Mouse (Mus musculus) ZHBTc4 (cell line): ENCODE results near the gene Asnsd1.
"Not testable (repeated sequence)": the region's sequence is repeated elsewhere in the genome, so short reads cannot be mapped to it uniquely, and the experiment has no call there.

Source experiments
- DNase-seq: peaks from one replicate; pipeline ENCODE4 v3.0.0-alpha.2; 2011; ENCODE audit warnings: low read depth, low spot score

Asnsd1 gene

GRCm38 (mm10) chr1:53352327-53353261, at the start of gene Asnsd1, which contains the start of the genes Asdurf and Gm28551:
Gene Asnsd1 (minus strand): TSS chr1:53352752.
Gene Asdurf (minus strand): TSS chr1:53352619.
Gene Gm28551 (minus strand): TSS chr1:53352667.
- DNase-seq = peak; percentile 98

- peak; percentile 85 for DNase-seq
Observed at GRCm38 (mm10) chr1:53393936-53394760, 41.6 kb upstream of the Asnsd1 start.

GRCm38 (mm10) chr1:53388762-53389161, 36.2 kb upstream of the Asnsd1 start:
- DNase-seq = no peak

GRCm38 (mm10) chr1:53384085-53384688, 31.6 kb upstream of the Asnsd1 start:
- DNase-seq = no peak

GRCm38 (mm10) chr1:53377731-53378130, 25.2 kb upstream of the Asnsd1 start:
- no peak for DNase-seq

- DNase-seq = not testable (repeated sequence)
Observed at GRCm38 (mm10) chr1:53375965-53376364, 23.4 kb upstream of the Asnsd1 start.

- no peak for DNase-seq
Observed at GRCm38 (mm10) chr1:53358988-53359387, 6.4 kb upstream of the Asnsd1 start.

DNA sequence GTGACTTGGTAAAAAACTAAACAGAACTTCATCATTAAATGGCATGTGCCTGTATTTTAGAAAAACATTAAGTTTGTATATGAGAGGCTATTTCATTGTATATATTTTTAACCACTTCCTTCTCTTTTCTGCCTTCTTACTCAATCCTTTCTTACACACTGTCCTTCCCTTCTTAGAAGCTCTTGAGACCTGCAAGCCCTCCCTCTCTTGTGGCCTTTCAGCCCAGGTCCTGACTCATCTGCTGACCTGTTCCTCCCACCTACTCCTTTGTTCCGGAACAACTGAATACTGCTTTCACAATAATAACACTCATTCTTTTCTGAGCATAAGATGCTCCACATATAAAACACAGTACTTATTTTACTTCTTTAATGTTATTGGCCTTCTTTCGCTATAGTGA, 11.5 kb downstream of the Asnsd1 start:
- DNase-seq = no peak

GRCm38 (mm10) chr1:53337403-53337802, 15.1 kb downstream of the Asnsd1 start:
- not testable (repeated sequence) for DNase-seq

DNA sequence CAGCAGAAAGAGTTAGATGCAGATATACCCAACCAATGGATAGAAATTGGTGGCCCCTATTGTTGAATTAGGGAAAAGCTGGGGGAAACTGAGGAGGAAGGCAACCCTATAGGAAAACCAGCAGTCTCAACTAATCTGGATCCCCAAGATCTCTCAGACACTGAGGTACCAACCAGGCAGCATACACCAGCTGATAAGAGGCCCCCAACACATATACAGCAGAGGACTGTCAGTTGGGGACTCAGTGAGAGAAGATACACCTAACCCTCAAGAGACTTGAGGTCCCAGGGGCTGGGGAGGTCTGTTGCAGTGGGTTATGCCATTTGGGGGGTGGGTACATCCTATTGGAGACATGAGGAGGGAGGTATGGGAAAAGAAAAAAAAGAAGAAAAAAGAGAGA, 17.1 kb downstream of the Asnsd1 start:
- DNase-seq = no peak

DNA sequence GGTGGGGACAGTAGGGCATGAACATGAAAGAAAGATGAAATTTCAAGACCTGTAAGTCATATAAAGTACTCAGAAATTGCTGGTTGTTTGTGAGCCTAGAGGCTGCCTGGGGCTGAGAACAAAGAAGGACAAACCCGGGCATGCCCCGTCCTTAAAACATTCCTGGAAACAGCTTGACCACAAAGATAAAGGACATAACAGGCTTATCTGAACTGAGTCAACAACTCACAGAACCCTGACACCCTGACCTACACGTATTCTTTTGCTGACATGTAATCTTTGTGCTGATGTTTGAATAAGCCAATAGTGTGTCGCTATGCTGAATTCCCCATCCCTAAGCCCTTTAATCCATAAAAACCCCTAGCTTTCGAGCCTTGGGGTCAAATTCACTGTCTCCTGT, 19.0 kb downstream of the Asnsd1 start:
- not testable (repeated sequence) for DNase-seq

DNA sequence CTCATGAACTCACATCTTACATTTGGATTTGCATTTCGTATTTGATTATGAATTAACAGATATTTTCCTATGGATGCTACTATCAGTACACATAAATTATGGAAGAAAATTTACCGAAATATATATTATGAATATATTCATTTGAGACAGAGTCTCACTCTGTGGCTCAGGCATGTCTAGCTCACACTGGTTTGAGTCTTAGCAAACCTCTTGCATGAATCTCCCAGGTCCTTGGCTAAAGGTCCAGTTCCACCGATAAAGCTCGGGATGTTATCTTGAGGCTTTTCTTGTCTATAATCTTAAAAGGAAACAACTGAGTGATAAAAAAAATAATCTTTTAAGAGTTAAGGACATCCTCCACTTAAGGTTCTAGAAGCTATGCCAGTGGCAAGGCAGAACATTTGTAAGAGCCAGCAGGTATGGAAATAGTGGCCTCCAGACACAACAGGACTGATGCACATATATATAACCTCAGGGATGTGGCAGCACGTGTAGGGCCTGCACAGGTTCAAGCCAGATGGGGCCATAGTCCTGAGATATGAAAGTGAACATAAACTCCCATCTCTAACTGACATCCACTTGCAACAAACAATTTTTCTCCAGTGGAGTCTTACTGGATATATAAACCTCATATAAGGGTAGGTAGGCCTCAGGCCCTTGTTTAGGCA, 27.6 kb downstream of the Asnsd1 start:
- no peak for DNase-seq

DNA sequence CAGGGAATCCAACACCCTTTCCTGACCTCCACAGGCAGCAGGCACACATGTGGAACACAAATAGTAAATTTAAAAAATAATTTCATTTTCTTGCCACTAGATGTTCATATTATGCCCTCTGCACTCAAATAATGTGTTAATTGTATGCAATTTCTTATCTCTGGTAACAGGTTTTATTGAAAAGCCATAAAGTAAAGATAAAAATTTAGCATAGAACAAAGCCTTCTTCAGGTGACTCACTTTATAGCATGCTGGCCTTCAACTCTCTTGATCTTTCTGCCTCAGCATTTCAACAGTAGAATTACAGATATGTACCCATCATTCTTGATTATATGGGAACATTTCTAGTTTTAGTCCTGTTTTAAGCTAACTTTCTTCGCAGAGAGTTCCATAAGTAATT, 28.3 kb downstream of the Asnsd1 start:
- DNase-seq = no peak

DNA sequence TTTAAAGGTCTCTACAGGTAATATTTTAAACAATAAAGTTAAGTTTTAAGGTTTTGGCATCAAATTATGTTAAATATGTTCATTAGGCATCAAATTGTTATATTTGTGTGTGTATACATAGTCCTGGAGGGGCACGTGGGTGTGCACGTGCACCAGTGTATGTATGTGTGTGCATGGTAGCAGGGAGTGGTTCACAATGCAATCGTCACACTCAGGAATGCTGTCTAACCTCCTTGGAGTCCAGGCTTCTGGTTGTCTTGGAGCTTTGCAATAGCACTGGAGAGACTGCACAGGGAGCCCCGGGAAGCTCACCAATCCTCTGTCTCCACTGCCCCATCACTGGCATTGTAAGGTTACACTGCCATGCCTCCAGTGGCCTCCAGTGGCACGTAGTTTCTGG, 29.3 kb downstream of the Asnsd1 start:
- no peak for DNase-seq

DNA sequence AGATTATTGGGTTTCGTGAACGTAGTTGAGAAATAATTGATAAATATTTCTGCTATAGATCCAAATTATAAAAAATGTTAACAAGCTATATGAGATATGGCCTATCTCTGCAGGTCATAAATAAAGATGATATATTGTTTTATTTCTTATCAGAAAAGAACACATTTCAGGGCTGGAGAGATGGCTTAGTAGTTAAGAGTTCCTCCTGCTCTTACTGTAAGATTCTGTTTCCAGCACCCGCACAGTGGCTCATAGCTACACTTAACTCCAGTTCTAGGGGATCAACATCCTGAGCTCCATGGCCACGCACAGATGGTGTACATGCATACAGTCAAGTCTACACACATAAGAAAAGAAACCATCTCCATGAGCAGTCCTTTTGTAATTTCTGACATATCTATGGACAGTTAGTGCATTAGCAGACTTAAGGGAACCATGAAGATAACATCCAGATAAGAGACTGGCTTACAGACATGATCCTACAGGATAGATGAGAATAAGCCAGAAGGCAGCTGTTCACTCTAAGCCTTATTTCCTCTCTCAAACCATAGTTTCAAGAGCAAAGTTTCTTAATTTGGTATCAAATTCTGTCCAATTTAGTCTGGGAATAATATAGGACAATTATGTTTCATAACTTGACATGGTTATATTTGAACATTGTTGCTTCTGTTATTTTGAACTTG, 30.7 kb downstream of the Asnsd1 start:
- no peak for DNase-seq

GRCm38 (mm10) chr1:53312989-53313967, 39.3 kb downstream of the Asnsd1 start, which contains the start of gene Osgepl1:
Gene Osgepl1 (plus strand): TSS chr1:53313624.
- DNase-seq = peak; percentile 90

GRCm38 (mm10) chr1:53300506-53300905, 52.0 kb downstream of the Asnsd1 start:
- no peak for DNase-seq

DNA sequence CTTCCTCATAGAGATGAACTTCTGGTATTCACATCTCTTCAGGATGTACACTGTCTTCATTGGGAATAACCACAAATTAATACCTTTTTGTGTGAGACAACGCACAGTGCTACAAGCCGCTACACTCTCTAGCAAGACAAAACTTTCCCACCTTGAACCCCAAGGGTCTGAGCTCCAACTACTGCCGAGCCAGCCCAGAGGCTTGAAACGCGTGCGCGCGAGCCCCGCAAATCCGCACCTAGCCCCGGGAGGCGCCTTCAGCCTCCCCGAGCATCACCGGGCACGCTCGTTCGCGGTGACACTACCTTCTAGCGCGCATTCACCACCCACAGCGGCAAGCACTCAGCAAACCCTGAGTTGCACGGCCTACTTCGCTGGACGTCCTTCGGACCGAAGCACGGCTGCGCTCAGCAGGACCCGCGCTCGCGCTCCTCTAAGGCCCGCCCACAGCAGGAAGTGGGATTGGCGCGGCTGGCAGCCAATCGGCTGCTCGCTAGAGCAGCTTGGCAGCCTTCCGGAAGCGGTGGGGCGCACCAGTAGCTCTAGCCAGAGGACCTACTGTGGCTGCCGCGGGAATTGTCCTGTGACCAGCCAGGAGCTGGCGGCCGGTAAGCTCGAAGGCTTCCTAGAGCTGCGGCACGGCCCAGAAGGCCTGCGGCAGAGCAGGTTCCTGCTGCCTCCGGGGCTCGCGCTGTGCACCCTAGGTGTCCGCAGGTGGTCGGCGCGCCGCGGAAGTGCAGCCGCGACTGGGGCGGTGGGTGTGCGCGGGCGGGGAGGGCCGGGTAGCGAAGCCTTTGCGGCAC, 55.8 kb downstream of the Asnsd1 start, which contains the start of the genes Pms1, Ormdl1 and Gm28778:
Pms1 (minus strand) TSS at position 438 of the 803 bp plus-strand sequence.
Ormdl1 (plus strand) TSS at position 515 of the 803 bp plus-strand sequence.
Gm28778 (plus strand) TSS at position 531 of the 803 bp plus-strand sequence.
- DNase-seq = peak; percentile 98
